Mouse (Mus musculus) lung, embryonic 16.5 days (tissue): ENCODE results near the gene Oxld1. TPM values are rescaled to one million over a fixed set of nuclear protein-coding genes. Genes with fewer than 3 reads are reported as not detected.

ENCODE experiments used
- ATAC-seq: fragments of 200-750 bp; cut with Nextera tagmentation; 2 replicates; pipeline ENCODE4 v1.8.0; 2017; ENCODE audit warnings: low read depth, mild to moderate bottlenecking, moderate library complexity
- H3K27ac ChIP-seq: fragments of 300-500 bp; sonication (generic); 2 replicates; pipeline ENCODE4 v1.5.1; 2014; ENCODE audit warnings: mild to moderate bottlenecking, control low read depth, low read length
- H3K27me3 ChIP-seq: fragments of 300-500 bp; sonication (generic); 2 replicates; pipeline ENCODE4 v1.6.1; 2014; ENCODE audit warnings: low read depth, low read length, mixed read lengths; ENCODE audit not compliant: control insufficient read depth, insufficient read depth
- H3K36me3 ChIP-seq: fragments of 300-500 bp; sonication (generic); 2 replicates; pipeline ENCODE4 v1.6.1; 2014; ENCODE audit warnings: low read length; ENCODE audit not compliant: control insufficient read depth, insufficient read depth
- H3K4me1 ChIP-seq: fragments of 300-500 bp; sonication (generic); replicated peaks from 2 replicates; pipeline ENCODE4 v1.6.1; 2014; ENCODE audit warnings: low read length, mixed read lengths; ENCODE audit not compliant: control insufficient read depth, insufficient read depth
- H3K4me2 ChIP-seq: fragments of 300-500 bp; sonication (generic); 2 replicates; pipeline ENCODE4 v1.6.1; 2014; ENCODE audit warnings: low read depth, low read length, control low read depth
- H3K4me3 ChIP-seq: fragments of 300-500 bp; sonication (generic); 2 replicates; pipeline ENCODE4 v1.5.1; 2014; ENCODE audit warnings: mild to moderate bottlenecking, low read length, control low read depth
- H3K9ac ChIP-seq: fragments of 300-500 bp; sonication (generic); 2 replicates; pipeline ENCODE4 v1.6.1; 2014; ENCODE audit warnings: low read length, control low read depth
- H3K9me3 ChIP-seq: fragments of 300-500 bp; sonication (generic); 2 replicates; pipeline ENCODE4 v1.6.1; 2016; ENCODE audit warnings: low read length; ENCODE audit not compliant: control insufficient read depth
- WGBS: fragments of 180-500 bp; shearing (Covaris S2); extraction: QIAGEN DNeasy Blood & Tissue Kit; methylation state at CpG from one replicate; pipeline ENCODE4 v1.1.7; 2014; 5-methylcytosine and 5-hydroxymethylcytosine counted together
- polyA plus RNA-seq: library from polyadenylated mRNA; unstranded; fragments of >200 nt; fragmentation: Nextera tagmentation; extraction: Ambion mirVana; gene quantifications from 2 replicates; pipeline ENCODE4 v1.2.1, GENCODE M21; 2015

The Oxld1 gene
- polyA plus RNA-seq, 1 experiment from 2014 or later: 13.2 TPM

DNA sequence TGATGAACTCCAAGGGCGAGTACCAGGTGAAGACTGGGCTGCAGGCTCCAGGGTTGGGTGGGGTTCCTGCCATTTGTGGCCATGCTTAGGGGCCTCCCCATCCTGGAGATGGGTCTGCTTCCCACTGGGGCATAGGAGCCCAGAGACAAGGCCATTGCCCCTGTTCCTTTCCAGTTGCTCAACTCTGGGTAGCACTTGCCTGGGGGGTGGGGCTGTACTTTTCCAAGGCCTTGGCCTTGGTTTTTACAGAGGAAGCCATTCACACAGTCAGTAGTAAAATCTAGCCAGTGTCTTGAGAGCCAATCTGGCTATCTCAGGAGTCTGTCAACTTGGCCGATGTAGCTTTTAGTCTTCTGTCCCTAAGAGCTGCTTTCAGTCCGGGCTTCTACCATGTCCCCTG is 39.6 kb upstream of the Oxld1 start:
- Histone ChIP-seq H3K27ac (no peak overlapping the region), H3K27me3 (no peaks in the 10 kb centered on the region), H3K4me3 (no peak overlapping the region), H3K36me3 (peaks cover 26% of the 10 kb centered on the region), H3K9ac (no peak overlapping the region), H3K4me2 (no peak overlapping the region), H3K9me3 (no peaks in the 10 kb centered on the region), H3K4me1 (peaks cover 10% of the 10 kb centered on the region)
- no peak for ATAC-seq
- 82% methylated on average over 3 of the region's 3 CpGs for WGBS

DNA sequence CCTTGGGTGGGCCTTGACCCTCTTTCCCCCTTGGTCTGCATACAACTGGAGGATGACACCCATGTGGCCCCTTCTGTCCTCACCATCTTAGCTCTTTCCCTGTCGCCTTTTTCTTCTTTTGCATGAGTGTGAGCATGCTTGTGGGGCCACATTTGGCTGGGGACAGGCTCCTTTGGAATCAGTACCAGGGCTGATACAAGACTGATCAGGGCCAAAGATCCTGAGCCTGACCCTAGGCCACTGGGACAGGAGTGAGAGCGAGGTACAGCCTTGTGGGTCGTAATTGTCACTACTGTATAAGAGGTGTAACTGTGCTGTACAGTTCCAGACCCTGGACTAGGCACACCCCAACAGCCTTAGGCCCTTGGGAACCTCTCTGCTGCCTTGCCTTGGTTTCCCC is 36.0 kb upstream of the Oxld1 start:
- Histone ChIP-seq H3K4me3 (no peak overlapping the region), H3K4me2 (peak overlapping the region; percentile 87; the same call in 1 of the 2 replicates), H3K9me3 (no peaks in the 10 kb centered on the region), H3K27ac (no peak overlapping the region), H3K4me1 (peaks cover 20% of the 10 kb centered on the region), H3K36me3 (peaks cover 26% of the 10 kb centered on the region), H3K27me3 (no peaks in the 10 kb centered on the region), H3K9ac (no peak overlapping the region)
- WGBS: 65% methylated on average over 3 of the region's 3 CpGs
- ATAC-seq: no peak

DNA sequence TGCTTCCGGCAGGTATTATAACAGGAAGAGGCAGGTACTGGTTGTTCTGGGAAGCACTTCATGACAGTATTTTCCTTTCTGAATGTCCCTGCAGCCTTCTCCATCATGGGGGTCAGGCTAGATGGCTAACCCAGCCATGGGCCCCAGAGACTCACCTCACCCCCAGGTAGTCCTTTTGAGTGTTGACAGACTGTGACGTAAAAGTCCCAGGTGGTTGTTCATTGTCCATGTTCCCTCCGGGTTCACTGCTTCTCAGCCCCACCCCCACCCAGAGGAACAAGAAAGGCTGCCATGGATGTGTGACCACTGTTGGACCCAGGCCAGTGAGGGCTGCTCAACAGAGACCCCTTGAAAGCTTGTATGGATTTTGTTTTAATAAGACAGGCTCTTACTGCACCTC is 35.5 kb upstream of the Oxld1 start:
- H3K4me1 ChIP-seq: peaks cover 20% of the 10 kb centered on the region
- H3K9ac ChIP-seq: peak overlapping the region; percentile 89
- H3K27me3 ChIP-seq: no peaks in the 10 kb centered on the region
- 35% methylated on average over 3 of the region's 3 CpGs for WGBS
- H3K27ac ChIP-seq: peak overlapping the region; percentile 47
- H3K4me3 ChIP-seq: peak overlapping the region; percentile 88
- no peaks in the 10 kb centered on the region for H3K9me3 ChIP-seq
- peak overlapping the region; percentile 87 for H3K4me2 ChIP-seq
- H3K36me3 ChIP-seq: peaks cover 23% of the 10 kb centered on the region
- no peak for ATAC-seq

DNA sequence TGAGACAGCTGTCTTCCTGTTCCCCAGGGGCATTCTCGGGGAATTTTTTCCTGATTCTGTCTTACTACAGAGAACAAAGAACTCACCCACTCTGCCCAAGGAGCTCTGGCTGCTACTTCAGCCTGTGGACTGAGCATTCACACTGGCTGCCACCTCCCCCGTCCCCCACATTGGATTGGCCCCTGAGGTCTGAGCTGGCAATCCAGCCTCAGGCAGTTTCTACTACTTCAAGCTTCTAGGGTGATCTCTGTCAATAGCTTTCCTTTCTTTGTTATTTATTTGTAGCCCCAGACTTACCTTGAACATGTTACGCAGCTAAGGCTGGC is 35.0 kb upstream of the Oxld1 start:
- no peaks in the 10 kb centered on the region for H3K9me3 ChIP-seq
- H3K4me2 ChIP-seq: peak overlapping the region; percentile 87
- H3K27ac ChIP-seq: peak overlapping the region; percentile 47
- peaks cover 20% of the 10 kb centered on the region for H3K4me1 ChIP-seq
- no peak for ATAC-seq
- H3K9ac ChIP-seq: peak overlapping the region; percentile 89
- WGBS: 20% methylated on average over 3 of the region's 3 CpGs
- no peaks in the 10 kb centered on the region for H3K27me3 ChIP-seq
- peak overlapping the region; percentile 88 for H3K4me3 ChIP-seq
- H3K36me3 ChIP-seq: peaks cover 25% of the 10 kb centered on the region

DNA sequence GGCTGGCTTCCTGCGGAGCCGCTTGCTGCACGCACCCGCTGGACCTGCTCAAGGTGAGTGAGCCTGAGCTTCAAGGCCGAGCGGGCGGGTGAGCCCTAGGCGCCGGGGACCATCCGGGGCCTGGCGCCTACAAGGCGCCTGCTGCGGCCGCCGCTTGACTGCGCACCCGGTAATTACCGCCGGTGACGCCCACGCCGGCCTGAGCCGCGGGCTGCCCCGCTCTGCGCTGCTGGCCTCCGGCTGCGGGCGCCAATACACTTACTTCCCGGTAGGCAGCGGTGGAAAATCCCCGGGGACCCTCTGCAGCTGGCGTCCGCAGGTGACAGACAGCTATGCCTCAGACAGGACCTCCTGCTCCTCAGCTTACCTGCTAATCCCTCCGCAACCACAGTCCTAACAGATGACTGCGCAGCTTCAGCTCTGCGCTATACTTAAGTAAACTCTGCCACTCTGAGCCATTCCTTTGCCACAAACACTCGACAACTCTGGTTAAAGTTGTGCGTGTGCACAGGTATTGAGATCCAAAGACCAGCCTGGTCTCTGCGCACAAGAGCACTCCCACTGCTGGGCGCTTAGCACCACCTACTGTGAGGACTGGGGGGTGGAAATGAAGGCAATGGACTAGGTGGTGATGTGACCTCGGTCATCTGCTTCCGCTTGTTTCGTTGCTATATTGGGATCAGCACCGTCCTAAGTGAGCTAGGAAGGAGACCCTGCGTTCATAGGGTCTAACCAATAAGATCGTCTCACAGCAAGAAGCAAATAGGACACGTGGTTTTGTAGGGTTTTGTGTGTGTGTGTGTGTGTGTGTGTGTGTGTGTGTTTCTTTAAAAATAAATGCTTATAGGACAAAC is 34.4 kb upstream of the Oxld1 start:
- Histone ChIP-seq H3K36me3 (peaks cover 30% of the 10 kb centered on the region), H3K4me3 (peak overlapping the region; percentile 88), H3K27ac (peak overlapping the region; percentile 86), H3K9ac (peak overlapping the region; percentile 89), H3K4me2 (peak overlapping the region; percentile 87), H3K4me1 (peaks cover 20% of the 10 kb centered on the region), H3K27me3 (no peaks in the 10 kb centered on the region), H3K9me3 (no peaks in the 10 kb centered on the region)
- peak; percentile 24 for ATAC-seq
- under 1% methylated on average over 48 of the region's 48 CpGs for WGBS

DNA sequence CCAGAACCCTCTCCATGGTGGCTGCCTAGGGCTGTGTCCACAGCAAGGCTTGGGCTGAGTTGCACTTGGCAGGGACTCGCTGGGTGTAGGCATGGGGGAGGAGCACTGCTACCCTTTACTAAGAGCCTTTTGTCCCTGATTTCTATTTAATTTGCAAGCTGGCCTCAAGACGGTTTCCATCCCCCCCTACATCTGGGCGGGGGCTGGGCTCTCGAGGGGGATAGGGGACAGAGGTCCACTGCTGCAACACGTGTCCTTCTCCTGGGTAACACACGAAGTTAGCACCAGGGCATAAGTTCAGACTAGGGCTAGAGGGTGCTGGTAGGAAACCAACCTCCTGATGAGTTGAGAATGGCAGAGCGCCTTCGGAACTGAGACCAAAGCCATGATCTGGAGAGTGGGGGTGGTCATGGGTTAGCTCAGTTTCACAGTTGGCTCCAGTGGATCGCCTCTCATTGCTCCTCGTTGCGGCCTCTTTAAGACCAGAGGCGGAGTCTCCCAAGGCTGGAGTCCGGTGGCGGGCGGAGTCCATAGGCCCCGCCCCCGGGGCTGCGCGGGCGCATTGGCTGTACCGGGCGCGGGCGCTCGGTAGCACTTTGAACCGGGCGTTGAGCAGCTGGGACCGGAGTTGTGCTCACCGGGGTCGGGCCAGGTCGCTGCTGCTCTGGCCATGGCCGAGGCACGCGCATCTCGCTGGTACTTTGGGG is 33.6 kb upstream of the Oxld1 start, which contains the start of gene Slc25a10:
Slc25a10 (plus strand) TSS at position 524 of the 707 bp plus-strand sequence.
- peak; percentile 91 for ATAC-seq
- Histone ChIP-seq H3K9me3 (no peaks in the 10 kb centered on the region), H3K4me2 (peak within 1 kb of the TSS; percentile 87), H3K4me1 (peaks cover 20% of the 10 kb centered on the region), H3K36me3 (peaks cover 26% of the 10 kb centered on the region), H3K27me3 (no peaks in the 10 kb centered on the region), H3K4me3 (peak within 1 kb of the TSS; percentile 88), H3K9ac (peak within 1 kb of the TSS; percentile 89), H3K27ac (peak within 1 kb of the TSS; percentile 86)
- WGBS: under 1% methylated on average over 35 of the region's 35 CpGs

DNA sequence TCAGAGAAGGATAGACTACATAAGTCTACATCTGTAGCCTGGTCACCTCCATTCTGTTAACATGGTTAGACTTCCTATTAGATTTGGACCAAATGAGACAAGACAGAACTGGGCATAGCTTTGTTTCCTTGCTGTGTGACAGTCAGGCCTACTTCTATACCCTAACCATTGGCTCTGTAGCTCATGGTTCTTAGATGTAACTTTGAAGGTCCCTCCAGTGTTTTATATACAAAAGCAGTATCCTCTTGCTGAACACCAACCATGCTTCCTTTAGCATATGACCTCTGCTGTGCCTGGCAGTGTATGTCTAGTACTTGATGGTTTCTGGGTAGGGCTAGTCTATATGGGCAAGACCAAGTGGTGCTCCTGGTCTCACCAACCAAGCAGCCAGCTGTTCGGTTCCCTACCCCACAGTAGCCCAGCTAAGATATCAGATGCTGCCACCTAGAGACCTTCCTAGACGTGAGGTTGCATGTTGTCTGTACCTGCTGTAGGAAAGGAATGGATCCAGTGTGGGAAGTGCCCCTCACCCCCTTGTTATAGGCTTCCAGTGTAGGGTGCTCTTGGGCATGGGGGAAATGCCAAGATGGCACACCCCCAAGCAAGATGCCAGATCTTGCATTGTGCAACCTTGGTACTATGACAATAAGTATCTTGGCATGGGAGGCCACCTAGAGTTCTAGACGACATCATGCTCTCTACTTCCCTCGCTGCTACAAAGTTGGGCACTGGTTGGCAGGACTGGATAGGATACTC is 32.6 kb upstream of the Oxld1 start:
- Histone ChIP-seq H3K27ac (peak overlapping the region; percentile 86), H3K9me3 (no peaks in the 10 kb centered on the region), H3K36me3 (peaks cover 17% of the 10 kb centered on the region), H3K4me3 (no peak overlapping the region), H3K27me3 (no peaks in the 10 kb centered on the region), H3K4me2 (peak overlapping the region; percentile 87; the same call in 1 of the 2 replicates), H3K9ac (peak overlapping the region; percentile 89), H3K4me1 (peaks cover 25% of the 10 kb centered on the region)
- WGBS: 31% methylated on average over 4 of the region's 4 CpGs
- no peak for ATAC-seq

DNA sequence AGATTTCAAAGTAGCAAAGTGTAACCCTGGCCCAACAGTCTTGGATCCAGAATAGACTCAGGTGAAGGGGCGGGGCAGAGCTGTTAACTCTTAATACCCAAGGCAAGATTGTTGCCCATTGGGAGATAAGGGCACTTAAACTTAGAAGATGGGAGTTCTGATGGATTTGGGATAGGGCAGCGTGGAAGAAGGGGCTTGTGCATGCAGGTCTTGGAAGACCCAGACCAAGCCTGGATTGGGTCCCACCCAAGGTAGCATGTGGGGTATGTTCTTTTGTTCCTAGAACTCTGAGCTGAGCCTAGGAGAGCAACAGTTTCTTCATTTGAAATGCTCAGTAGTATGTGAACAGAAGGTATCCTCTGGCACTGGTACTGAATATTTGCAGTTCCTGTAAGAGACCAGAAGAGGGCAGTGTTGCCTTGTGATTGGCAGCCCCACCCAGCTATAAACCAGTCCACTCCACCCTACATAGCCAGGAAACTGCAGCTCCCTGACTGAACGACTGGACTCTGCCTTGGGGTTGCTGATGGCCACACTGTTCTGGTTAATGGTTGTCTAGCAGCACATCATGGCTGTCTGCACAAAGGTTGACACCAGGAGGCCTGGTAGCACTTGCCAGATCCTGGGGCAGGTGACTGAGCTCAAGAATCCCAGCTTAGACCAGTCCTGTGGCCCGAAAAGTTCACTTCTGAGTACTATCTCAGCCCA is 31.3 kb upstream of the Oxld1 start:
- ATAC-seq: peak; percentile 26
- Histone ChIP-seq H3K4me2 (no peak overlapping the region), H3K4me1 (peaks cover 29% of the 10 kb centered on the region), H3K36me3 (peaks cover 11% of the 10 kb centered on the region), H3K9ac (no peak overlapping the region), H3K27me3 (no peaks in the 10 kb centered on the region), H3K4me3 (no peak overlapping the region), H3K27ac (no peak overlapping the region), H3K9me3 (no peaks in the 10 kb centered on the region)
- 54% methylated on average over 4 of the region's 4 CpGs for WGBS
